Mouse (Mus musculus) G1E (cell line): ENCODE data around the gene Pla2g1b.

Experiments
- CTCF ChIP-seq: IDR thresholded peaks from 2 replicates; pipeline ENCODE4 v1.5.1; 2012; ENCODE audit warnings: low read depth, low read length, inconsistent platforms, mixed read lengths
- GATA1 ChIP-seq: IDR thresholded peaks from 2 replicates; pipeline ENCODE4 v1.6.1; 2012; ENCODE audit warnings: borderline replicate concordance, low read length, inconsistent platforms, mixed read lengths
- GATA2 ChIP-seq: IDR thresholded peaks from 2 replicates; pipeline ENCODE4 v1.6.1; 2012; ENCODE audit warnings: low read depth, low read length, inconsistent platforms, borderline replicate concordance
- TAL1 ChIP-seq: conservative IDR thresholded peaks from 2 replicates; pipeline ENCODE4 v1.6.1; 2012; ENCODE audit warnings: low read depth, low read length, inconsistent platforms, mixed read lengths

DNA sequence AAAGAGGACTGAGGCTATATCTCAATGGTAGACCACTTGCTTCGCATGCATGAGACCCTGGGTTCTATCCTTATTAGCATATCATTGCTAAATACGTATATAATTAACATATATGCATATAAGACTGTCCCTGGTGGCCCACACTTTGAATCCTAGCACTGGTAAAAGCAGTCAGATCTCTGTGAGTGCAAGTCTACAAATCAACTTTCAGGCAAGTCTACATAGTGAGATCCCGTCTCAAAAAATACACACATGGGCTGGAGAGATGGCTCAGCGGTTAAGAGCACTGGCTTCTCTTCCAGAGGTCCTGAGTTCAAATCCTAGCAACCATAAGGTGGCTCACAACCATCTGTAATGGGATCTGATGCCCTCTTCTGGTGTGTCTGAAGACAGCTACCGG, 25.0 kb downstream of the Pla2g1b start:
- TF ChIP-seq CTCF: no peak
- TF ChIP-seq GATA1: no peak
- TF ChIP-seq TAL1: no peak
- no peak for TF ChIP-seq GATA2
